Mouse (Mus musculus) ES-CJ7 (cell line): Measurements from ENCODE around the gene Gm4922.

Source experiments
- DNase-seq: peaks from one replicate; pipeline ENCODE4 v3.0.0; 2011; ENCODE audit warnings: low read depth, low spot score

Gene Gm4922

GRCm38 (mm10) chr10:18786693-18787092 is at the start of gene Gm4922:
TSS of gene Gm4922 (minus strand) at chr10:18786793.
- no peak for DNase-seq

GRCm38 (mm10) chr10:18835684-18836479 is 49.3 kb upstream of the Gm4922 start:
- peak; percentile 26 for DNase-seq

- DNase-seq: no peak
Measured at GRCm38 (mm10) chr10:18834389-18834788, 47.8 kb upstream of the Gm4922 start.

GRCm38 (mm10) chr10:18831823-18832222 is 45.2 kb upstream of the Gm4922 start:
- DNase-seq: no peak

- DNase-seq: no peak
Measured at GRCm38 (mm10) chr10:18830359-18830758, 43.8 kb upstream of the Gm4922 start.

GRCm38 (mm10) chr10:18827936-18828335 is 41.3 kb upstream of the Gm4922 start:
- DNase-seq: no peak

GRCm38 (mm10) chr10:18826107-18826506 is 39.5 kb upstream of the Gm4922 start:
- no peak for DNase-seq

GRCm38 (mm10) chr10:18825143-18825542 is 38.5 kb upstream of the Gm4922 start:
- no peak for DNase-seq

- DNase-seq: no peak
Measured at GRCm38 (mm10) chr10:18816560-18816959, 30.0 kb upstream of the Gm4922 start.

GRCm38 (mm10) chr10:18811751-18812150 is 25.2 kb upstream of the Gm4922 start:
- no peak for DNase-seq

- no peak for DNase-seq
Measured at GRCm38 (mm10) chr10:18790063-18790462, 3.5 kb upstream of the Gm4922 start.

GRCm38 (mm10) chr10:18788601-18789000 is 2.0 kb upstream of the Gm4922 start:
- peak; percentile 53 for DNase-seq

- DNase-seq: no peak
Measured at GRCm38 (mm10) chr10:18777546-18777945, 9.0 kb downstream of the Gm4922 start.

GRCm38 (mm10) chr10:18772537-18773179 is 13.9 kb downstream of the Gm4922 start:
- DNase-seq: no peak

GRCm38 (mm10) chr10:18769909-18770308 is 16.7 kb downstream of the Gm4922 start:
- DNase-seq: peak; percentile 22

GRCm38 (mm10) chr10:18760241-18760640 is 26.4 kb downstream of the Gm4922 start:
- DNase-seq: peak; percentile 81

GRCm38 (mm10) chr10:18750057-18750456 is 36.5 kb downstream of the Gm4922 start:
- DNase-seq: peak; percentile 71

- DNase-seq: peak; percentile 6
Measured at GRCm38 (mm10) chr10:18743286-18744142, 43.1 kb downstream of the Gm4922 start, which contains the start of gene Arfgef3. TSS of gene Arfgef3 (minus strand) at chr10:18743949.

- no peak for DNase-seq
Measured at GRCm38 (mm10) chr10:18742086-18742485, 44.5 kb downstream of the Gm4922 start.

- no peak for DNase-seq
Measured at GRCm38 (mm10) chr10:18741024-18741423, 45.6 kb downstream of the Gm4922 start.
